Mouse (Mus musculus) fat pad, adult 2 months (tissue): ENCODE results near the gene Sult2a8.
"Not testable (repeated sequence)": the region's sequence is repeated elsewhere in the genome, so short reads cannot be mapped to it uniquely, and the experiment has no call there.

ENCODE experiments used
- DNase-seq: peaks from one replicate; pipeline ENCODE4 v3.0.0-alpha.2; 2011; ENCODE audit warnings: low read depth, low spot score; ENCODE audit errors: extremely low read depth

The Sult2a8 gene

GRCm38 (mm10) chr7:14446534-14446933 lies at the start of gene Sult2a8:
Gene Sult2a8, minus strand, starts transcription at chr7:14446769.
- no peak for DNase-seq

DNA sequence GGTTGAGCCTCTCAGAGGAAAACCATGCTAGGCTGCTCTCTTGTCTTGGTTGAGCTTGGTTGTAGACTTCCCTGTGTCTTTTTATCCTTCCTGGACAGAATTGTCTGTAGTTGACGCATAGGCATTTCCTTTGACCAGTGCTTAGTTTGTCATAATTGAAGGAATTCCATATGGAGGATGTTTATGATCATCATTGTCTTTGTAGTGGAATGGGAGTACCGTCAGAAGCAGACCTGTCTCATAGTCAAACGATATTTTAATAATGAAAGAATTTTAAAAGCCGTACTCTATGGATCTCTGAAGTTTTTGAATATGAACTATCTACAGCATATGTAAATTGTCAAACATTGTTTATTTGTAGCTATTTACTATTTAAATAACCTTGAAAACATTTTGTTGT lies 47.6 kb upstream of the Sult2a8 start, which contains the start of gene Sult2a7:
Gene Sult2a7, minus strand, starts transcription at position 101 of the 400 bp plus-strand sequence.
- no peak for DNase-seq

DNA sequence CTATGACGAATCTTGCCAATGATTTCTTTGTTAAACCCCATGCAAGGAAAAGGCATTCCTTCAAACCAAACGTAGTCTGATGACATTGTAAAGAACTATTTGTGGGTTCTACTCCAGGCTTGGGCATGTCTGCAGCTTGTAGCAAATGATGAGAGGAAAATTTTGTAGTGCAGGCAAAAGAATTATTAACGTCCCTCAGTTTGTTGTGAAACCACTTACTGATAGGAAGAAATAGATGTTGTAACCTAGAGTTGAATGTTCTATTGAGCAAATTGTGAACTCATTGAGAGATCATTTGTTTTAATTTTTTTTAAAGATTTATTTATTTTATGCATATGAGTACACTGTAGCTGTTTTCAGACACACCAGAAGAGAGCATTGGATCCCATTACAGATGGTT lies 46.3 kb upstream of the Sult2a8 start:
- no peak for DNase-seq

- DNase-seq: no peak
Measured at GRCm38 (mm10) chr7:14439581-14439980, 7.0 kb downstream of the Sult2a8 start.

- no peak for DNase-seq
Measured at GRCm38 (mm10) chr7:14438484-14438883, 8.1 kb downstream of the Sult2a8 start.

DNA sequence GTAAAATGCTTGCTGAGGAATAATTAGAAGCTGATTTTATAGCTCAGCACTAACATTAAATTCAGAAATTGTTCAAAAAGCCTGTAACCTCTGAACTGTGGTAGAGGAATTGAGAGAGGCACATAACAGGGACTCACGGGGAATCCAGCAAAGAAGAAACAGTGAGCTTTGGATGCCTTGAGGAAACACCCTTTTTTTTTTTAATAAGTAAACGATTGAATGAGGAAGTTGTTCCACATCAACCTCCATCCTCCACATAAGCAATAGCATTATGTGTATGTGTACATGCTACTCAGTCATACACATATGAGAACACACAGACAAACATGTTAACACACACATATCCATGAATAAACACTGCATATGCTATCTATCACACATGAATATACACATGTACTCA lies 8.5 kb downstream of the Sult2a8 start:
- DNase-seq: no peak

DNA sequence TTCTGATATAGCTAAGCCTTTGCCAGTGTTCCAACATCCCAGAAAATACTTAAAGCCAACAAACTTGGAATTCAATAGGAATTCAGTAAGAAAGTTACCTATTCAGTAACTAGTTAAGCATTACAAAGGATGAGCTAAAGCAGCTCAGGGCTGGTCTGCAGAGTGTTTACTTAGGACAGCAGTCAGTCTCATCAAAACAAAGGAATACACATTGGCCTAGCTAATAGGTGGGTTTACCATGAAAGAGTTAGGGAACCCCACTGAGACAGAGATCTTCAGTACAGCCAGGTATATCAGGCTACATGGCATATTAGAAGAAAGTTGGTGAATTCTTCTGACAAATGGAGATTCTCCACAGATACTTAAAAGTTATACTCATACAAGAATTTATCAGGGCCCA lies 47.2 kb downstream of the Sult2a8 start:
- not testable (repeated sequence) for DNase-seq

DNA sequence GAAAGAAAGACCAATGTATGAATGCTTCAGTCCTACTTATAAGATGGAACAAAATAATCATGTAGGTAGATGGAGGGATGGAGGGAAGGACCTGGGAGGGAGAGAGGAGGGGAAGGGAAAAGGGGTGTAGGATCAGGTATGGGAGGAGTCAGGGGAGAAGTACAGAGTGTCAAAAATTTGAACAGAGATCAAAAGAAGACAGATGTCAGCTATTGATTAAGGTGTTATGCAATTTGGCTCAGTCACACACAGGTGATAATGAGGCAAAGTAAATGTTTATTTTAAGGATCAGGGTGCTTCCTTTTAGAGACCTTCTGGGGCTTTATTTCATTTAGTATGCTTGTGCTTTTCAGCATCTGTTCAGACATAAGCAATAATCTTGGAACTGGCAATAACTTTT lies 50.1 kb downstream of the Sult2a8 start:
- no peak for DNase-seq
